Mouse (Mus musculus) Patski (cell line): ENCODE measurements at regions not wholly inside any gene's neighbourhood (a gene's known extent, or its start where the extent isn't known, plus 50 kb on each side); places are given as distances from the start of the nearest gene placed in this dataset.

Experiments
- ATAC-seq: fragments of 100-300 bp; one replicate; pipeline ENCODE4 v1.8.0; 2021
- CTCF ChIA-PET: fragments of 350-600 bp; sonication (Branson Sonifier 250); formaldehyde crosslinking; loops from one replicate; lab custom pipeline; 2022; ENCODE audit warnings: inconsistent platforms; lab: Charles Lee
- POLR2A ChIA-PET: fragments of 350-600 bp; sonication (Branson Sonifier 250); formaldehyde crosslinking; loops from one replicate; lab custom pipeline; 2022; ENCODE audit warnings: antibody characterized with exemption, inconsistent platforms; lab: Charles Lee
- DNase-seq: peaks from one replicate; pipeline ENCODE4 v3.0.0-alpha.2; 2011; ENCODE audit warnings: low read depth, low spot score
- H3K27me3 ChIP-seq: fragments of 371-371 bp; one replicate; pipeline ENCODE4 v1.5.1; 2021
- CTCF ChIP-seq: fragments of 100-300 bp; IDR thresholded peaks from one replicate; pipeline ENCODE4 v1.5.1; 2021
- in situ Hi-C: fragments of 300-500 bp; cut with MboI; formaldehyde crosslinking; loops from 3 replicates; pipeline ENCODE4 v1.11.1; 2018; ENCODE audit warnings: low pct_unique_long_range_greater_than_20kb, mixed read lengths

DNA sequence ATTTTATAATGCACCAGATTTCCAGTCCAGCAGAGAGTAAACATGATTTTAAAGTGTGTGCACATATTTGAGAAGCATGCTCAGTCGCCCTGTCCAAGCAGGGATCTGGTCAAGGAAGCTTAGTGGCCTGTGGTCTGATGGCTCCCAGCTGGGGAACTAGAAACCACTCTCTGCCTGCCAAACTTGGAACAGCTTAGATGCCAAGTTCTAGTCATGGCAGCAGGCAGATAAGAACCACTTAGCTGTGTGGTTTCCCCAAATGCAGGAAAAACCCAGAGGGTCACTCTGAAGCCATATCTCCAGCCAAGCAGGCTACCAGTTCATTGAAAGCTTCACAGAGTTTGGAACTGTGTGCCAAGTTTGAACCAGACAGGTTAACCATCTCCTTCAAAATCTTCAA, 86.1 kb downstream of the Fam114a2 start:
- H3K27me3 ChIP-seq = peaks cover 4% of the 10 kb centered on the region
- no peak for ATAC-seq
- TF ChIP-seq CTCF = no peak
- CTCF ChIA-PET = no interaction called here
- in situ Hi-C loops = no loop called here
- no peak for DNase-seq
- POLR2A ChIA-PET = no interaction called here

DNA sequence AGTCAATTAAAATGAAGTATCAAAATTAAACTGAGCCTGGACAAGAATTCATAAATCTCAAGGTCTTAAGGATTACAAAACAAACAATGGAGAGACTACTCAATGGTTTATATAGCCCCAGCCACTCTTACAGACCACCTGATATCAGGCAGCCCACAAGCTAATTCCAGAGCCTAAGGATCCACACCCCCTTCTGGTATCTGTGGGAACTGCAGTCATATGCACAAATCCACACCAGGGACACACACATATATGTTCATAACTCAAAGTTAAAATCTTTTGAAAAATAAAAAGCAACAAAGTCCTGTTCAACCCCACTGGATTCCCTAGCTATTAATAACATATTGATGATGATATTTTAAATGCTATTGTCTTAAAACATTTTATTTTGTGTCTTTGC, 86.5 kb downstream of the Fam114a2 start:
- in situ Hi-C loops = no loop called here
- TF ChIP-seq CTCF = peak; percentile 32
- CTCF ChIA-PET = no interaction called here
- POLR2A ChIA-PET = no interaction called here
- H3K27me3 ChIP-seq = peaks cover 4% of the 10 kb centered on the region
- DNase-seq (no peak), ATAC-seq (no peak)

DNA sequence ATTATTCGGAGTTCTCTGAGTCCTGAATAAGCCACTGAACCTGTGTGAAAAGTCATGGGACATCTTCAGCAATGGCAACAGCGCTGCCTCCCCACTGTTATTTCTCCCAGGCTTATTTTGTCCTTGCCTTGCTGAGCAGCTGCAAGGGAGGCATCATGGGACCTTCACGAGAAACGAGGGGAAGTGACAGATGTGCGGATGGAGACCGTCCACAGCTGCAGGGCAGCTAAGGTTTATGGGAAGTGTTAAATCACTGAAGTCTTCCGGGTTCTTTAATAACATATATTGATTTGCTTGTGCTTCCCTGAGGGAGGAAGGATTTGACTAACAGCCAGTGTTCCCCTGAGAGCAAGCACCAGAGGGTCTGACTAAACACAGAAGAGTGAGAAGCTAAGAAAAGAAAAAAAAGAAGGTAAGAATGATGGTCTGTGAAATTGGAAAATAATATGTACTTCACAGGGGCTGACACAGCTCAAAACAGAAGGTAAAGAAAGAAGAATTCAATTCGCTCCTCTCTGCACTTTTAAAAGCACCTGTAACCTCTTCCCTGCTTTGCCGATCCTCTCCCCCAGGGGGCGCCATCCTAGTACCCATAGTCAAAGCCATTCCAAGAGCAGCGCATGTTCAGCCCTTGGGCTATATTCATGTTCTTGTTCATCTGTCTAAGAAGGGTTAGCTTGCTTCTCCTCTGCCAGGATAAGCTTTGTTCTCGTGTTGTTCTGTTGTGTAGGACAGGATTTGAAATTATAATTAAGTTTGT, 92.2 kb downstream of the Fam114a2 start:
- ATAC-seq = no peak
- CTCF ChIA-PET = no interaction called here
- POLR2A ChIA-PET = no interaction called here

DNA sequence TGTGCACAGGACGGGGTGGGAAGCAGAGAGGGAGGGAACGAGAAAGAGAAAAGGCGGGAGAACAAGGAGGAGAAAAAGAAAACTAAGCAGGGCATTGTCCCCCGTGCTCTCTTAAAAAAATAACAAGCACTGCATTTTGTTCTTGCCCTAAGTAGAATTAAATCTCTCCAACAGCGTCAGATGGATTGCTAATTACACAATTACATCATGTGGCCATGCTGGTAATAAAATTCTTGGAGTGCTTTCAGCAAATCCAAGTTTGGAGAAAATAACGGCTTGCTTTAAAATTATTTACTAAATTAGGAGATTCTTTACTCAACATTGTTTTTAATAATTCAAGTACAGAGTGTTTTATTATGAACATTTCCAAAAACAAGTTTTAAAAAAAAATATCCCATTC, 99.0 kb downstream of the Fam114a2 start:
- in situ Hi-C loops = no loop called here
- POLR2A ChIA-PET = no interaction called here
- no peak for TF ChIP-seq CTCF
- peaks cover 3% of the 10 kb centered on the region for H3K27me3 ChIP-seq
- DNase-seq (no peak), ATAC-seq (no peak)
- CTCF ChIA-PET = no interaction called here

More for the DNA sequence above, 92.2 kb downstream of the Fam114a2 start:
- TF ChIP-seq CTCF = peak; percentile 38
- no peak for DNase-seq
- H3K27me3 ChIP-seq = peaks cover 4% of the 10 kb centered on the region
- in situ Hi-C loops = no loop called here

DNA sequence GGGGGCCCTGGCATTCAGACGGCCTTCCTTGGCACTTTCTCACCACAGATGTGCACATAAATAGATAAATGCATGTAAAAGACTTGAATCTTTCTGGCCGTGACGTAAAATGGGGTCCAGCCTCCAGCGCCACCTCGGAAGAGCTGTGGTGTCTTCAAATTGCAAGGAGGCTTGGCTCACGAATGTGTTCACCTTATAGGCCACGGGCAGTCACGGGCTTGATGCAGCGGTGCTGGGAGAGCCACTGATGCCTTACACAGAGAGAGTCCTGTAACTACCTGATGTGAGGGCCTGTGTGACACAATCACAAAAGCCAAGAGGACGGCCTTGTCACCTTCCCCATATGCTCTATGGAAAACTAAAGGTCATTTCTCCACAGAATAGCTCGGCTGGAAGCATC, 102.4 kb downstream of the Fam114a2 start:
- CTCF ChIA-PET = interaction anchor here (1.2 kb wide), 1 partner anchor 18 kb away, joined by 3 read pairs; no protein-coding TSS in a partner anchor
- peaks cover 3% of the 10 kb centered on the region for H3K27me3 ChIP-seq
- ATAC-seq (no peak), DNase-seq (no peak)
- POLR2A ChIA-PET = no interaction called here
- no peak for TF ChIP-seq CTCF
- in situ Hi-C loops = no loop called here

DNA sequence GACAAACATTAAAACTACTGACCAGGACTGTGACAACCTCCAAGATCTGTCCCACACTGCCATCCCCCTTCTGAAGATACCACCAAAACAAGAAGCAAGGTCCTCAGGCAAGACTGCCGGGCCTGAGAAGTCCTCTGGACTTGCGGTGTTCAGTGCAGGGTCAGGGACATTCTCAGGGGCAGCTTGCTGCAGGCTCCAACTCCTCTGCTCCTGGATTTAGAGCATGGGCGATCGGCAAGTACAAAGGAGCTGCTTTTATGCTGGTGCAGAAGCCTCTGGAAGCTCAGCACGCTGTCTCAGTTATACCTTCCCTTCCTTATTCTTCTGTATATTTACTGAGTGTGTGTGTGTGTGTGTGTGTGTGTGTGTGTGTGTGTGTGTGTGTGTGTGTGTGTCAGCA, 103.2 kb downstream of the Fam114a2 start:
- POLR2A ChIA-PET = no interaction called here
- in situ Hi-C loops = no loop called here
- TF ChIP-seq CTCF = no peak
- DNase-seq (no peak), ATAC-seq (no peak)
- H3K27me3 ChIP-seq = no peaks in the 10 kb centered on the region
- CTCF ChIA-PET = interaction anchor here (1.2 kb wide), 1 partner anchor 19 kb away, joined by 3 read pairs; no protein-coding TSS in a partner anchor

DNA sequence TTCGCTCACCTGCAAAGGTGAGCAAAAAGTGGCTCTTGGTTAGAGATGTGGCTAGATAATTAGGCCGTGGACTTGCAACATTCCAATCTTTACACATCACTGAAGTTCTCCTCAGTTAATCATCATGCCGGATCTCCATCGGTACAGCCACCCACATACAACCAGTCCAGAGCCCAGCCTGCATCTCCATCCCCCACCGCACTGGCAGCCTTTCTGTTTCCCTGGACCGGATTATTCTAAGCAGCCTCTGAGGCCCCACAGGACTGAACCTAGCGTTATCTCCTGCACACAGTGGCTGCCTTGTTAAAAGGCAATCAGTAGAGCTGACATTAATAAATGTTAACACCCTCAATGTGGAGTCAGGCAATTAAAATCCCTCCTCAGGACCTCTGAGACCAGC, 103.7 kb downstream of the Fam114a2 start:
- ChIA-PET POLR2A (no interaction called here), CTCF (no interaction called here)
- TF ChIP-seq CTCF = no peak
- H3K27me3 ChIP-seq = no peaks in the 10 kb centered on the region
- DNase-seq = no peak
- in situ Hi-C loops = no loop called here
- ATAC-seq = no peak

DNA sequence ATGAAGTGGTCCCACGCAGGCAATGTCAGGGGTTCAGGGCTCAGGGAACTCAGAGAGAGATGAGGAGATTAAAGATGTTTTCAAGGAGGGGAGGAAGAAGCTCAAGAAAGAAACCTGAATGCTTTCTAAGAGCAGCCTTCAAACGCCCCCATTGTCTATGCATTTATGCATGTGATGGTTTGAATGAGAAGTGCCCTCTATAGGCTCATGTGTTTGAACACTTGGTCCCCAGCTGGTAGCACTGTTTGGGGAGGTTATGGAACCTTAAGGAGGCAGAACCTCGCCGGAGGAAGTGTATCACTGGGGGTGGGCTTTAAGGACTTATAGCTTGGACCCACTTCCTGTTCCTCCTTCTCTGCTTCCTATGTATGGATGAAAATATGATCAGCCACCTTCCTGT, 105.1 kb downstream of the Fam114a2 start:
- ChIA-PET POLR2A (no interaction called here), CTCF (interaction anchor here (1.5 kb wide), 1 partner anchor 50 kb away, joined by 3 read pairs; no protein-coding TSS in a partner anchor)
- DNase-seq (no peak), ATAC-seq (no peak)
- no peak for TF ChIP-seq CTCF
- no peaks in the 10 kb centered on the region for H3K27me3 ChIP-seq
- in situ Hi-C loops = no loop called here

DNA sequence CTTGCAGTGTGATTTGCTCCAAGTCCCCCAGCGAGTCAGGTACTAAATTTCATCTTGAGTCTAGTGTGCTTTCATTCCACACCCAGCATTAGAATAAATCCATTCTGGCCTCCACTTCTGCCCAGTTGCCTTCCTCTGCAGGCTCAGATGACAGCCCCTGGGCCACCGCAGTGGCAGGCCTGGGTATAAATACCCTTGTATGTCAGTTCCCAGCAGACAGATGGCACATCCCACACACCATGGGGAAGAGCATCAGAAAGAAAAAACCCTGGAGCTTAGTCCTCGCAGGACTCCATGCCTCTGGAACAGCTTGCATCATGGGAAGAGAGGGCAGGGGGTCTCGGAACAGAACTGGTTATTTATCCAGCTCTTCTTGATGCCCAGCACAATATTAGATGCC, 105.7 kb downstream of the Fam114a2 start:
- ATAC-seq (no peak), DNase-seq (no peak)
- in situ Hi-C loops = no loop called here
- no peaks in the 10 kb centered on the region for H3K27me3 ChIP-seq
- TF ChIP-seq CTCF = no peak
- POLR2A ChIA-PET = interaction anchor here (0.5 kb wide), 1 partner anchor 357 kb away, joined by 3 read pairs; no protein-coding TSS in a partner anchor
- CTCF ChIA-PET = interaction anchor here (1.5 kb wide), 1 partner anchor 50 kb away, joined by 3 read pairs; no protein-coding TSS in a partner anchor

DNA sequence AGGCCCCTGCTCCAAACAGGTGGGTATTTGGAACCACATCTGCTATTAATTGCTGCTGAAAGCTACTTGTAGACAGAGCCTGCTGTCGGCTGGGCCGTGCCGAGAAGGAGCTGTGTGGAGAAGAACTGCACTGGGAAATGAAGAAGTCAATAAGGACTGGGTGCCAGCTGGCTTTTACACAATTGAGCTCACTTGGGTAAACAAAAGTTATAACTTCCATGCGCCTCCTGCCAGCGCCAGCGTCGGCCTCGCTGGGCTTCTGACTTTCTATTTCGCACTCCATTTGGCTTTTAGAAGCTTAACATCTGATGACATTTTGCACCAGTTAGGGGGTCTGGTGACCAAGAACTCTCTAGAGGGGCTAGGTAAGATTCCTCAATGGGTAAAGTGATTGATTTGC, 114.2 kb downstream of the Fam114a2 start:
- ATAC-seq (no peak), DNase-seq (no peak)
- ChIA-PET CTCF (no interaction called here), POLR2A (no interaction called here)
- TF ChIP-seq CTCF = no peak
- in situ Hi-C loops = no loop called here
- peaks cover 4% of the 10 kb centered on the region for H3K27me3 ChIP-seq

DNA sequence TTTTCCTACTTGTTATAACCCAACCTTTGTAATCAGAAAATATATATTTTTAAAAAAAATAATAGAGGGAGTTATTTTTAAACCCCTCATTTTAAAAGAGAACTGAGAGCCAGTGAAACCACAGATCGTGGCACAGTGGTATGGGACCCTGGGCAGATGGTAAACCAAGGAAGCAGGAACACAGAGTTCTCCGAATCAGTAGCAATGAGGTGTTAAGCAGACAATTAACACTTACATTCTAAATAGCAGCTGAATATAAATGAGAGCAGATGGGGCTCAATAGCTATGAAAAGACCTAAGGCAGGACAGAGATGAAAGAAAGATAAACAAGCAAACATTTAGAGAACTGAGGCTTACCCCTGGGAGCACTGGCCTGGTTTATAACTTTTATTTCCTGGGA, 116.8 kb downstream of the Fam114a2 start:
- peaks cover 4% of the 10 kb centered on the region for H3K27me3 ChIP-seq
- ATAC-seq (no peak), DNase-seq (no peak)
- CTCF ChIA-PET = interaction anchor here (1.1 kb wide), 1 partner anchor 11 kb away, joined by 5 read pairs; no protein-coding TSS in a partner anchor
- in situ Hi-C loops = no loop called here
- POLR2A ChIA-PET = no interaction called here
- no peak for TF ChIP-seq CTCF
